Mouse (Mus musculus): ENCODE measurements at regions not wholly inside any gene's neighbourhood (a gene's known extent, or its start where the extent isn't known, plus 50 kb on each side); places are given as distances from the start of the nearest gene placed in this dataset.

DNA sequence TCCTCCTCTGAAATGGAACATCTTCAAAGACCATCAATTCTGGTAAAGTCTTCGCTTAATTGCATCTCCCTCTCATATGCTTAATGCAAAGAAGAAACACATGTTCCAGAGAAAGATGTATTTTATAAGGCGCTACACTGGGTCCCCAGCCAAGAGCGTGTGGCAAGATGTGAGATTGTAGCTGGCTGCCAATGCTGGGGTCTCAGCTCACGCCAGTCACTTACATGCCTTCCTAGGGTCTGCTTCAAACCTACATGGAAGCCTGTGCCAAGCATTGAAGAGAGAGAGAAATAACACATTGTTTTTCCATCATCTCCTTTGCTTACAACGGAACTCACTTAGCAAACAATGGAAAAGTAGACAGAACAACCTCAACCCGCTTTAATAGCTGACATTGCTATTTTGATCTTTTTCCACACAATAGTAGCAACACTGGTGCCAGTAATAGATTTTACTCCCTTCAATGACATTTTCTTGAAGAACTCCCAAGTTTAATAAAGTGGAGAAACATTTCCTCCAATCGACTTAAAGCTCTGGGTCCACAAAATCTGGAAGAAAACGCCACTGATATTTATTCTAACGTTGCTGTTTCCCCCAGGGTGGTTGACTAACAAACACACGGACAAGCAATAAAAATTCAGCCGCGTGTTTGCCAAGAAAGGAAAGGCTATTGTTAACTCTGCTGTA lies 195.1 kb downstream of the Spata18 start:
- Histone ChIP-seq H3K4me3 (replicated peaks; ENCODE audit: low read depth, low read length) (no peak overlapping the region), H3K36me3 (ENCODE audit: control insufficient read depth, insufficient read depth, low read length) (no peaks in the 10 kb centered on the region), H3K4me1 (ENCODE audit: control insufficient read depth, insufficient read depth, low read length) (no peaks in the 10 kb centered on the region), H3K27ac (replicated peaks; ENCODE audit: low read depth, low read length) (no peak overlapping the region), H3K4me2 (ENCODE audit: low read length) (no peak overlapping the region), H3K27me3 (ENCODE audit: control insufficient read depth, insufficient read depth, low read length) (no peaks in the 10 kb centered on the region), H3K9ac (replicated peaks; ENCODE audit: low read length) (no peak overlapping the region), H3K9me3 (ENCODE audit: control insufficient read depth, low read length) (no peaks in the 10 kb centered on the region)
- DNase-seq (no peak), ATAC-seq (ENCODE audit: low FRiP score, low TSS enrichment) (no peak)
- 82% methylated on average over 12 of the region's 12 CpGs for WGBS

DNA sequence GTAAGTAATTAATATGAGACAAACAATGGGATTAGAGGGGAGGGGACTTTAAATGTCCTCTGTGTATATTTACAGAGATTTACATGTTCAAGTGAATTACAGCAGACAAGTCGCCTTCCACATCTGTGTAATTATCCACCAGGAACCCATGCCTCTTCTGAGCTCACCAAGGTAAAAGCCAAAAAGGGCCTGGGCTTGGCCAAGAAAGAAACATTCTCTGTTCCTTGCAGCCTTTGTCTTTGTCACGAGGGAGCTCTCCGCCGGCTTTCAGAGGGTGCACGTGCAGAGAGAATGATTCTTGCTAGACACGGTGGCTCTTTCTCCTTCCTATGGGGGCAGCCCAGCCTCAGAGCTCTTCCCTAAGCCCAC lies 195.6 kb downstream of the Spata18 start:
- 65% methylated on average over 6 of the region's 6 CpGs for WGBS
- Histone ChIP-seq H3K36me3 (ENCODE audit: control insufficient read depth, insufficient read depth, low read length) (no peaks in the 10 kb centered on the region), H3K27ac (replicated peaks; ENCODE audit: low read depth, low read length) (no peak overlapping the region), H3K27me3 (ENCODE audit: control insufficient read depth, insufficient read depth, low read length) (no peaks in the 10 kb centered on the region), H3K4me1 (ENCODE audit: control insufficient read depth, insufficient read depth, low read length) (no peaks in the 10 kb centered on the region), H3K4me3 (replicated peaks; ENCODE audit: low read depth, low read length) (no peak overlapping the region), H3K9ac (replicated peaks; ENCODE audit: low read length) (no peak overlapping the region), H3K4me2 (ENCODE audit: low read length) (no peak overlapping the region), H3K9me3 (ENCODE audit: control insufficient read depth, low read length) (no peaks in the 10 kb centered on the region)
- DNase-seq = no peak
- no peak for ATAC-seq (ENCODE audit: low FRiP score, low TSS enrichment)

DNA sequence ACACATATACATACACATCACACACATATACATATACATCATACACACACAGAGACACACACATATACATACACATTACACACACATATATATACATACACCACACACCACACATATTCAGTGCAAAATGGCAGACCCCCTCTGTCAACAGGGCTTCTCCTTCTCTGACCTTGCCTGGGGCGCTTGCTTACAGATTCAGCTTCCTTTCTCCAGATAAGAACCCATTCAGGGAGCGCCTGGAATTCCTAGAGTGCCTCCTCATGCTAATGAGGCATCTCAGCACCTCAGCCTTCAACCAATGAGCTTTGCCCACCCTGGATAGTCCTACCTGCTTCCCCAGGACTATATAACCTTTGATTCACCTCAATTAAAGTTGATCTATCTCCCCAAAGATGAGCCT lies 200.3 kb downstream of the Spata18 start:
- no peaks in the 10 kb centered on the region for H3K9me3 ChIP-seq (ENCODE audit: control insufficient read depth, low read length)
- H3K27me3 ChIP-seq (ENCODE audit: control insufficient read depth, insufficient read depth, low read length) = 0 out of 2 replicates have a peak, but pooled peaks cover 5% of the 10 kb centered on the region
- WGBS = 67% methylated on average over 2 of the region's 2 CpGs
- no peak overlapping the region for H3K4me2 ChIP-seq (ENCODE audit: low read length)
- ATAC-seq (ENCODE audit: low FRiP score, low TSS enrichment) (no peak), DNase-seq (no peak)
- no peak overlapping the region for H3K27ac ChIP-seq (replicated peaks; ENCODE audit: low read depth, low read length)
- no peaks in the 10 kb centered on the region for H3K36me3 ChIP-seq (ENCODE audit: control insufficient read depth, insufficient read depth, low read length)
- no peaks in the 10 kb centered on the region for H3K4me1 ChIP-seq (ENCODE audit: control insufficient read depth, insufficient read depth, low read length)
- H3K9ac ChIP-seq (replicated peaks; ENCODE audit: low read length) = no peak overlapping the region
- no peak overlapping the region for H3K4me3 ChIP-seq (replicated peaks; ENCODE audit: low read depth, low read length)

DNA sequence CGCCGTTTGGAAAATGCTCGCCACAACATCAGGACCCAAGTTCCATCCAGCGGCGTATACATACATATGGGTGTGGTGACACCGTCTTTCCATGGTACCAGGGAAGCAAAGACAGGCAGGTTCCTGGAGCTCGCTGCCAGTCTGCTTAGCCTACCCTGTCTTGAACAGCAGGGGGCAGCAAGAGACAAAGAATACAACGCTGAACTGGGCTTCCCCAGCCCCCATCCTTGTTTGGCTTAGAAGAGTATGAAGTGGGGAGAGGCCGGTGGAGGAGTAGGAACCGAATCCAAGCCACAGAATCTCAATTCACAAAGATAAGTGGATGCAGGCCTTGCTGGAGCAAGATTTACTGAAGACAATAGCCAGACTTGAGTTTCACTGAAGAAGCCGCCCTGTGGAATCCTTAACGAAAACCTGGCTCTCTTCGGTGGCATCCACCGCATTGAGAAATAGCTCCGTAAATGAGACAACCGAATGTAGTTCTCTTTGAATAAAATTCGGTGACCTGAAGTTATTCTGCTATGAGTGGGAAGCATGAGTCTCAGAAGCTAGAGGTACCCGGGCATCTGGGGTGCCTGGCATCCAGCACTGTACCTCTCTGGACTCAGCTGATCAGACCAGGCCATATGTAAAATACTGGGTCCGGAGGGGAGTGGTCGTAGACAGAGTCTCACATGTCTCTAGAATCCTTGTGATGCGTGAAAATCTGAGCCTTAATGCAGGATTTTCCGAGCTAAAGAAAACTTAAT lies 203.0 kb downstream of the Spata18 start:
- H3K9ac ChIP-seq (replicated peaks; ENCODE audit: low read length) = no peak overlapping the region
- H3K9me3 ChIP-seq (ENCODE audit: control insufficient read depth, low read length) = no peaks in the 10 kb centered on the region
- no peaks in the 10 kb centered on the region for H3K4me1 ChIP-seq (ENCODE audit: control insufficient read depth, insufficient read depth, low read length)
- WGBS = 47% methylated on average over 22 of the region's 22 CpGs
- H3K36me3 ChIP-seq (ENCODE audit: control insufficient read depth, insufficient read depth, low read length) = no peaks in the 10 kb centered on the region
- H3K27me3 ChIP-seq (ENCODE audit: control insufficient read depth, insufficient read depth, low read length) = 0 out of 2 replicates have a peak, but pooled peaks cover 5% of the 10 kb centered on the region
- no peak overlapping the region for H3K27ac ChIP-seq (replicated peaks; ENCODE audit: low read depth, low read length)
- no peak overlapping the region for H3K4me3 ChIP-seq (replicated peaks; ENCODE audit: low read depth, low read length)
- peak overlapping the region; percentile 9 for H3K4me2 ChIP-seq (ENCODE audit: low read length)
- DNase-seq (peak; percentile 94), ATAC-seq (ENCODE audit: low FRiP score, low TSS enrichment) (peak; percentile 83; the same call in 1 of the 2 replicates)

DNA sequence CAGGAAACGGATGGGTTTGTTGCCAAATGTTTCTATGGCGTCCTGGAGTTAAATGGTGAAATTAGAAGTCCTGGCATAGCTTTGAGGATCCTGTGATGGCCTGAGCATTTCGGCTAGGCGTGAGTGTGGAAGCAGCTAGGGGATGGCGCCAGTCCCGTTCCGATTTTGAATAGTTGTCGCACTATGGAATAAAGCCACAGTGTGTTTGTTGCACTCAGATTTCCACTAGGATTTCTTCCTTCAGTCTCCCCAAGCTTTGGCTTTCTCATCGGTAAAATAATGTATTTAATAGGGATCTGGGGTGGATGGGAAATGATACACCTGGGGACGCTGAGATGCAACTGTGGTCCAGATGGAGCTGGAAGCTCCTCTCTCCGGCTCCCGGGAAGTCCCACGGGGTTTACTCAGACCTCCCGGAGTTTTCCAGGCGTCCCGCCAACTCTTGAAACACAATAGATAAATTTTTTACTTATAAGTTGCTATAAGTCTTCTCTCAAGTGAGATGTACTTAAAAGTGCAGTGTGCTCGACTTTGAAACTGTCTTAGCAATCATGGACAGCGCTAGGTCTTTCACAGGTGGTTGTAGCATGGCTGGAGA lies 203.7 kb downstream of the Spata18 start:
- ATAC-seq (ENCODE audit: low FRiP score, low TSS enrichment) (no peak), DNase-seq (no peak)
- H3K27ac ChIP-seq (replicated peaks; ENCODE audit: low read depth, low read length) = no peak overlapping the region
- no peaks in the 10 kb centered on the region for H3K4me1 ChIP-seq (ENCODE audit: control insufficient read depth, insufficient read depth, low read length)
- H3K4me3 ChIP-seq (replicated peaks; ENCODE audit: low read depth, low read length) = no peak overlapping the region
- 0 out of 2 replicates have a peak, but pooled peaks cover 5% of the 10 kb centered on the region for H3K27me3 ChIP-seq (ENCODE audit: control insufficient read depth, insufficient read depth, low read length)
- WGBS = 81% methylated on average over 18 of the region's 18 CpGs
- no peaks in the 10 kb centered on the region for H3K36me3 ChIP-seq (ENCODE audit: control insufficient read depth, insufficient read depth, low read length)
- no peak overlapping the region for H3K9ac ChIP-seq (replicated peaks; ENCODE audit: low read length)
- no peaks in the 10 kb centered on the region for H3K9me3 ChIP-seq (ENCODE audit: control insufficient read depth, low read length)
- H3K4me2 ChIP-seq (ENCODE audit: low read length) = no peak overlapping the region

DNA sequence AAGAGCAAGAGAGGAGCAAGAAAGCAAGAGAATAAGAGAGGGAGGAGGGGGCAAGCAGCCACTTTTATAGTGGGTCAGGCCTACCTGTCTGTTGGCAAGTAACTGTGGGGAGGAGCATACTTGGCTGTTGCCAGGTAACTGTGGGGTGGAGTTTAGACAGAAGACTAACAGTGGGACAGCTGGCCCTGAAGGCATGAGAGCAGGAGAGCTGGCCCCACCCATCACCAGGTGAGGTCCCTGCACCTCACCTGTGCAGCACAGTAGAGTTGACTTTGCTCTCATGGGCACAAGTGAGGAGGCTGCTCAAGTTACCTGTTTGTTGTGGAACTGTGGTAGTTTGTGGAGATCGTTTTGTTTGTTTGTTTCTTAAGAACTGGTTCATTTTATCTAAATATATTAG lies 208.1 kb downstream of the Spata18 start:
- Histone ChIP-seq H3K4me3 (replicated peaks; ENCODE audit: low read depth, low read length) (no peak overlapping the region), H3K9me3 (ENCODE audit: control insufficient read depth, low read length) (no peaks in the 10 kb centered on the region), H3K27me3 (ENCODE audit: control insufficient read depth, insufficient read depth, low read length) (no peaks in the 10 kb centered on the region), H3K9ac (replicated peaks; ENCODE audit: low read length) (no peak overlapping the region), H3K27ac (replicated peaks; ENCODE audit: low read depth, low read length) (no peak overlapping the region), H3K4me1 (ENCODE audit: control insufficient read depth, insufficient read depth, low read length) (no peaks in the 10 kb centered on the region), H3K36me3 (ENCODE audit: control insufficient read depth, insufficient read depth, low read length) (no peaks in the 10 kb centered on the region), H3K4me2 (ENCODE audit: low read length) (no peak overlapping the region)
- DNase-seq (no peak), ATAC-seq (ENCODE audit: low FRiP score, low TSS enrichment) (no peak)
- WGBS = 92% methylated on average over 1 of the region's 1 CpGs

DNA sequence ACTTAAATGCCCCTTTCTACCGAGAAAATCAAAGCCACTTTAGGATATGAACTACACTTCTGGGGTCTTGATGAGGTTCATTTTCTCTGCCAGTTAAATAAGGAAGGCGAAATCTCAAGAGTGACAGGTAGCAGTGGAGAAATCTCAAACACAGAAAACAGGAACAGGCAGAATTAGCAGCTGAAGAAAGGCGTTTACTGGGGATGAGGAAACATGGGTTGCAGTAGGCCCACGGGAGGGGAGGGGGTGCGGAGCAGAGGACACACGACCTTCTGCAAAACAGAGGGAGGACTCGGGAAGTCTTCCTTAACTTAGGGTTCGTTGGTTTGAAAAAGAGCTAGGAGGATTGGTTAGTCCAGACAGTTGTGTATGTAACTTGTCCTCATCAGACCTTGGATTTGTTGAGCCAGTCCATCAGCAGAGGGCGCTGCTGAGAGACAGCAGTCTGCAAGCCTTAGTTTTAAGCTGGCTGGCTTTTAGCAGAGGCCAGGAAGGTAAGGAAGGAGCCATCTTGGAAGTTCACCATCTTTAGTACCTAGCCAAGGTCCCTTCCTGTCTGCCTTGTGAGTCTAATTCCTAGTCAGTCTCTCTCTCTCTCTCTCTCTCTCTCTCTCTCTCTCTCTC lies 204.0 kb downstream of the Usp46 start:
- no peaks in the 10 kb centered on the region for H3K9me3 ChIP-seq (ENCODE audit: control insufficient read depth, low read length)
- ATAC-seq (ENCODE audit: low FRiP score, low TSS enrichment) = no peak

DNA sequence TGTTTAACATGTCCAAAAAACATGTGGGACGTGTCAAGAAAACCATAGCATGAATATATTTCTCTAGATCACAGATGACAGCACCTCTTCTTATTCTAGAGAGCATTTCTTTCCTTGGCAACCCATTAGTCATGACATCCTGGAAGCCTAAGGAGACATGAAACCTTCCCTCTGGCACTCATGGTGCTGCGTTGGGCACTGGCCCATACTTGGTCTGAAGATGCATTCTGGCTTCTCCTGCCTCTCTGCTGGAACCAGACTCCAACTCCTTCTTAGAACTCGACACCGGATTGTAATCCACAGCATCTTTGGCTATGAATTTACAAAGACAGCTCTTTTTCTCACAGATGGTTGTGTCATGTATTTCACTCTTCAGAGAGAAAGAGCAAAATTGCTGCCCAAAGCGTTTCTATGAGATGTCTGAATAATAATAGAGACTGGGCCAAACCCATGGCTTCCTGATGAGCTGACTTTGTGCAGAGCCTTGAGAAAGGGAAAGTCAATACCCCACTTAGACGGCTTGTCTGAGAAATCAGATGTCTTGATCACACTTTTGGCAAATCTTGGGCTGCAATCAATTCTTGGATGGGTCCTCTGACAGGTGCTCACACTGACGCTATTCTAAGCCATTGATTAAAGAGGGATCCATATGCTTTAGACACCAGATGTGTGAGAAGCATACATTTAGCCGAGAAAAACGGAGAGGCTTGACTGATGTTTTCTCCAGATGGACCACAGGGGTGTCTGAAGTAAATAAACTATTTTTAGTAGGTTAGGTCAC lies 195.4 kb downstream of the Usp46 start:
- 84% methylated on average over 9 of the region's 9 CpGs for WGBS
- Histone ChIP-seq H3K36me3 (ENCODE audit: control insufficient read depth, insufficient read depth, low read length) (no peaks in the 10 kb centered on the region), H3K27me3 (ENCODE audit: control insufficient read depth, insufficient read depth, low read length) (no peaks in the 10 kb centered on the region), H3K4me3 (replicated peaks; ENCODE audit: low read depth, low read length) (no peak overlapping the region), H3K4me2 (ENCODE audit: low read length) (no peak overlapping the region), H3K27ac (replicated peaks; ENCODE audit: low read depth, low read length) (no peak overlapping the region), H3K9me3 (ENCODE audit: control insufficient read depth, low read length) (no peaks in the 10 kb centered on the region), H3K4me1 (ENCODE audit: control insufficient read depth, insufficient read depth, low read length) (no peaks in the 10 kb centered on the region), H3K9ac (replicated peaks; ENCODE audit: low read length) (no peak overlapping the region)
- DNase-seq (no peak), ATAC-seq (ENCODE audit: low FRiP score, low TSS enrichment) (no peak)

More for the DNA sequence above, 204.0 kb downstream of the Usp46 start:
- H3K27ac ChIP-seq (replicated peaks; ENCODE audit: low read depth, low read length) = no peak overlapping the region
- H3K4me2 ChIP-seq (ENCODE audit: low read length) = no peak overlapping the region
- WGBS = 78% methylated on average over 9 of the region's 9 CpGs
- H3K36me3 ChIP-seq (ENCODE audit: control insufficient read depth, insufficient read depth, low read length) = no peaks in the 10 kb centered on the region
- H3K4me1 ChIP-seq (ENCODE audit: control insufficient read depth, insufficient read depth, low read length) = no peaks in the 10 kb centered on the region
- H3K4me3 ChIP-seq (replicated peaks; ENCODE audit: low read depth, low read length) = no peak overlapping the region
- DNase-seq = peak; percentile 83
- no peak overlapping the region for H3K9ac ChIP-seq (replicated peaks; ENCODE audit: low read length)
- no peaks in the 10 kb centered on the region for H3K27me3 ChIP-seq (ENCODE audit: control insufficient read depth, insufficient read depth, low read length)
